Mouse (Mus musculus) hindbrain, embryonic 11.5 days (tissue): ENCODE measurements around the gene Gm17304. TPM values are rescaled to one million over a fixed set of nuclear protein-coding genes. Genes with fewer than 3 reads are reported as not detected.

ENCODE experiments used
- ATAC-seq: fragments of 200-750 bp; cut with Nextera tagmentation; 2 replicates; pipeline ENCODE4 v1.8.0; 2017; ENCODE audit warnings: mild to moderate bottlenecking, moderate TSS enrichment, moderate library complexity; ENCODE audit not compliant: low FRiP score
- DNase-seq: peaks from one replicate; pipeline ENCODE4 v3.0.0-alpha.2; 2015; ENCODE audit warnings: low spot score
- H3K27ac ChIP-seq: fragments of 300-500 bp; sonication (generic); 2 replicates; pipeline ENCODE4 v1.5.1; 2014; ENCODE audit warnings: mild to moderate bottlenecking, low read depth, low read length
- H3K27me3 ChIP-seq: fragments of 300-500 bp; sonication (generic); 2 replicates; pipeline ENCODE4 v1.6.1; 2014; ENCODE audit warnings: mild to moderate bottlenecking, low read length, moderate library complexity, mixed read lengths; ENCODE audit not compliant: control insufficient read depth, insufficient read depth
- H3K36me3 ChIP-seq: fragments of 300-500 bp; sonication (generic); 2 replicates; pipeline ENCODE4 v1.6.1; 2014; ENCODE audit warnings: mild to moderate bottlenecking, low read length, moderate library complexity, mixed read lengths; ENCODE audit not compliant: control insufficient read depth, insufficient read depth
- H3K4me1 ChIP-seq: fragments of 300-500 bp; sonication (generic); replicated peaks from 2 replicates; pipeline ENCODE4 v1.6.1; 2014; ENCODE audit warnings: low read length, mixed read lengths; ENCODE audit not compliant: control insufficient read depth, insufficient read depth
- H3K4me2 ChIP-seq: fragments of 300-500 bp; sonication (generic); replicated peaks from 2 replicates; pipeline ENCODE4 v1.6.1; 2014; ENCODE audit warnings: mild to moderate bottlenecking, low read depth, low read length
- H3K4me3 ChIP-seq: fragments of 300-500 bp; sonication (generic); 2 replicates; pipeline ENCODE4 v1.5.1; 2014; ENCODE audit warnings: low read depth, low read length
- H3K9ac ChIP-seq: fragments of 300-500 bp; sonication (generic); 2 replicates; pipeline ENCODE4 v1.6.1; 2014; ENCODE audit warnings: low read depth, low read length
- H3K9me3 ChIP-seq: fragments of 300-500 bp; sonication (generic); 2 replicates; pipeline ENCODE4 v1.6.1; 2016; ENCODE audit warnings: low read length; ENCODE audit not compliant: control insufficient read depth
- WGBS: fragments of 180-500 bp; shearing (Covaris S2); extraction: QIAGEN DNeasy Blood & Tissue Kit; methylation state at CpG from one replicate; pipeline ENCODE4 v1.1.7; 2014; 5-methylcytosine and 5-hydroxymethylcytosine counted together
- polyA plus RNA-seq: library from polyadenylated mRNA; unstranded; fragments of >200 nt; fragmentation: Nextera tagmentation; extraction: Ambion mirVana; gene quantifications from 2 replicates; pipeline ENCODE4 v1.2.1, GENCODE M21; 2014

Gene Gm17304
- polyA plus RNA-seq, 1 experiment from 2014 or later: not detected

GRCm38 (mm10) chr5:106580943-106581342, 28.0 kb upstream of the Gm17304 start:
- Histone ChIP-seq H3K4me3 (no peak overlapping the region), H3K9me3 (no peaks in the 10 kb centered on the region), H3K4me2 (no peak overlapping the region), H3K4me1 (no peaks in the 10 kb centered on the region), H3K27ac (no peak overlapping the region), H3K9ac (no peak overlapping the region), H3K36me3 (no peaks in the 10 kb centered on the region), H3K27me3 (peaks cover 2% of the 10 kb centered on the region; the same call in 1 of the 2 replicates)
- no peak for DNase-seq
- WGBS: 73% methylated on average over 7 of the region's 7 CpGs
- ATAC-seq: no peak

DNA sequence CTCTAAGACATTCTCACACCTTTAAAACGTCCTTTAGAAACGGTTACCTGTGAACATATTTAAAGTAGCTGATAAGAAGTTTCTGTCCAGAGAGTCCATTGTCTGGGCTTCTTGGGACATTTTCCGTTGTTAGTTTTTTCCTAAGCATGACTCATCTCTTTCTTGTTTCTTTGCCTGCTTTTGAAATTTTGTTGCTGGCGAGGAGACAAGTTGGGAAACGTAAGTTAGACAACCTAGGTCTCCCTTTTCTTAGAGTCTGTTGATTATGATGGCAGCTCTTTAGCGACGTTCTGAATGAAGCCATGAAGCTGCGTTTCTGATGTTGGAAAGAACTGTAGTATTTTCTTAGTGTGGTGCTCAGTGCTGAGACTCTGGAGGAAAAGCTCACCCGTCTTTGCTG, 19.9 kb upstream of the Gm17304 start:
- ATAC-seq (no peak), DNase-seq (no peak)
- Histone ChIP-seq H3K4me1 (no peaks in the 10 kb centered on the region), H3K27ac (no peak overlapping the region), H3K27me3 (no peaks in the 10 kb centered on the region), H3K4me2 (no peak overlapping the region), H3K9ac (no peak overlapping the region), H3K9me3 (no peaks in the 10 kb centered on the region), H3K4me3 (no peak overlapping the region), H3K36me3 (no peaks in the 10 kb centered on the region)
- 94% methylated on average over 9 of the region's 9 CpGs for WGBS

DNA sequence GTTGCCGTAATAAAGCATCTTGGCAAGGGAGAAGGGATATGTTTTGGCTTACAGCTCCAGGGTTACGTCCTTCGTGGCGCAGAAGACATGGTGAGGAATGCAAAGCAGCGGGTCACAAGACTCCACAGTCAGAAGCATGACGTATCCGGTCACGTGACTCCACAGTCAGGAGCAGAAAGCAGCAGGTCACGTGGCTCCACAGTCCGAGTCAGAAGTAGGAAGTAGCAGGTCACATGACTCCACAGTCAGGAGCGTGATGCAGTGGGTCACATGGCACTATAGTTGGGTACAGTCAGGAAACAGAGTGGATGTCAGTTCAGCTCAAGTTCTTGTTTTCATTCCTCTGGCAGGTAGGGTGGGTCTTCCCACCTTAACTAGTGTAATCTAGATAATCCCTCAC, 19.2 kb upstream of the Gm17304 start:
- H3K27me3 ChIP-seq: no peaks in the 10 kb centered on the region
- H3K9ac ChIP-seq: no peak overlapping the region
- no peaks in the 10 kb centered on the region for H3K36me3 ChIP-seq
- ATAC-seq (no peak), DNase-seq (no peak)
- no peaks in the 10 kb centered on the region for H3K9me3 ChIP-seq
- H3K4me3 ChIP-seq: no peak overlapping the region
- H3K4me1 ChIP-seq: no peaks in the 10 kb centered on the region
- no peak overlapping the region for H3K4me2 ChIP-seq
- 92% methylated on average over 11 of the region's 11 CpGs for WGBS
- no peak overlapping the region for H3K27ac ChIP-seq

DNA sequence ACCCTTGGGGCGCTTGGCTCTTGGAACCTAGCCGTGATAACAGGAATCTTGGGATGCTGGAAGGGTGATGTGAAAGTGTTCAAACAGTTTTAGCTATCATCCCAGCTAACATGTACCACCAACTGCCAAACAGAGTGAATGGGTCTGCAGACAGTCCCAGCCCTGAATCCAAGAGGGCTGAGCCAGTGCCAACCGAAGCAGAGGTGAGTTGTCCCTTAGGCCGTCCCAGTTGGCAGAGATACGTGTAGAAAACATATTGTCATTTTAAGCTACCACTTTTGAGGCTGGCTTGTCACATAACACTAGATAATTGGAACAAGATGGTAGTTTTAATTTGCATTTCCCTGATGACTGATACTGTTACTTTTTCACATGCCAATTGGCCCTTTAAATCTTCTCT, 18.2 kb upstream of the Gm17304 start:
- Histone ChIP-seq H3K27me3 (no peaks in the 10 kb centered on the region), H3K4me3 (no peak overlapping the region), H3K9me3 (no peaks in the 10 kb centered on the region), H3K9ac (no peak overlapping the region), H3K4me1 (no peaks in the 10 kb centered on the region), H3K27ac (no peak overlapping the region), H3K4me2 (no peak overlapping the region), H3K36me3 (no peaks in the 10 kb centered on the region)
- no peak for DNase-seq
- no peak for ATAC-seq
- 93% methylated on average over 5 of the region's 5 CpGs for WGBS

GRCm38 (mm10) chr5:106594388-106594787, 14.5 kb upstream of the Gm17304 start:
- Histone ChIP-seq H3K4me1 (no peaks in the 10 kb centered on the region), H3K9ac (no peak overlapping the region), H3K9me3 (no peaks in the 10 kb centered on the region), H3K4me3 (no peak overlapping the region), H3K27ac (no peak overlapping the region), H3K4me2 (no peak overlapping the region), H3K27me3 (no peaks in the 10 kb centered on the region), H3K36me3 (no peaks in the 10 kb centered on the region)
- ATAC-seq: no peak
- no peak for DNase-seq

DNA sequence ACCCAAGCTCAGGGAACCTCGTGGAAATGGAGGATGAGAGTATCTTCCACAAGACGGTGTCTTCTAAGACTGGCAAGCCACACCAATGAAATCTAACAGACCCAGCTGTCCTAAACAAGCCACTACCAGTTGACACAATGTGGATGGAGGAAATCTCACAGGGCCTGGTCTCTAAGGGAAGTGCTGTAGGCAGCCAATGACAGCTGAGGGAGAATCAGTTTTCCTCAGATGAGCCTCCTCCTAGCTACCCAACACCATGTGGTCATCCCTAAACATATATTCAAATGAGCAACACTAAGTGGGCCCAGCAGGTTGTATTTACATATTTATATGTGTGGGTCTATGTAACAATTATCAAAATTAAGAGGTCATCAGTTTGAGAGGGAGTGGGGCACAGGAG, 11.4 kb upstream of the Gm17304 start:
- Histone ChIP-seq H3K9ac (no peak overlapping the region), H3K27me3 (no peaks in the 10 kb centered on the region), H3K4me3 (no peak overlapping the region), H3K4me1 (no peaks in the 10 kb centered on the region), H3K9me3 (no peaks in the 10 kb centered on the region), H3K27ac (no peak overlapping the region), H3K4me2 (no peak overlapping the region), H3K36me3 (no peaks in the 10 kb centered on the region)
- ATAC-seq (peak; percentile 40; the same call in 1 of the 2 replicates), DNase-seq (no peak)
- 83% methylated on average over 2 of the region's 2 CpGs for WGBS

GRCm38 (mm10) chr5:106599482-106599881, 9.4 kb upstream of the Gm17304 start:
- peak; percentile 51; the same call in 1 of the 2 replicates for ATAC-seq
- 72% methylated on average over 8 of the region's 8 CpGs for WGBS
- Histone ChIP-seq H3K27ac (no peak overlapping the region), H3K4me1 (no peaks in the 10 kb centered on the region), H3K4me2 (no peak overlapping the region), H3K9me3 (no peaks in the 10 kb centered on the region), H3K27me3 (no peaks in the 10 kb centered on the region), H3K9ac (no peak overlapping the region), H3K4me3 (no peak overlapping the region), H3K36me3 (no peaks in the 10 kb centered on the region)
- DNase-seq: peak; percentile 30

- H3K4me3 ChIP-seq: no peak overlapping the region
- H3K9ac ChIP-seq: no peak overlapping the region
- no peak for ATAC-seq
- no peak overlapping the region for H3K27ac ChIP-seq
- WGBS: 94% methylated on average over 5 of the region's 5 CpGs
- H3K36me3 ChIP-seq: no peaks in the 10 kb centered on the region
- no peaks in the 10 kb centered on the region for H3K4me1 ChIP-seq
- H3K27me3 ChIP-seq: no peaks in the 10 kb centered on the region
- DNase-seq: no peak
- no peak overlapping the region for H3K4me2 ChIP-seq
- H3K9me3 ChIP-seq: no peaks in the 10 kb centered on the region
Observed at GRCm38 (mm10) chr5:106604381-106604780, 4.5 kb upstream of the Gm17304 start.

DNA sequence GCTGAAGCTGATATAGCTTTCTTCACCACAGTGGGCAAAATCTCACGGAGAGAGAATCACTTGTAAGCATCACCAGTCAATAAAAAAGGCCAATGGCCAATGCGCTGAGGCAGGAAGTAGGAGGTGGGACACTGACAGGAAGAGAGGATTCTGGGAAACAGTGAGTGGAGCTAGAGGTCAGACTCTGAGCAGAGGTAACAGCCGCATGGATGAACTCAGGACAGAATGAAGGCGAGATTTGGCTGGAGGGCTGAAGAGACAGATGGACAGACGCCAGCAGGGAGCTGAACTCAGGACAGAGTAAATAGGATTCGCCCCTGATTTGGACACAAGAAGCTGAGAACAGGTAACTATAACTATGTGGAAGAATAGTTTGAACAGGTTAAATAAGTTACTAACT, 3.8 kb upstream of the Gm17304 start:
- Histone ChIP-seq H3K27ac (no peak overlapping the region), H3K4me2 (no peak overlapping the region), H3K9ac (no peak overlapping the region), H3K4me1 (no peaks in the 10 kb centered on the region), H3K9me3 (no peaks in the 10 kb centered on the region), H3K36me3 (no peaks in the 10 kb centered on the region), H3K4me3 (no peak overlapping the region), H3K27me3 (no peaks in the 10 kb centered on the region)
- no peak for DNase-seq
- ATAC-seq: no peak
- 93% methylated on average over 6 of the region's 6 CpGs for WGBS
